Mouse (Mus musculus) liver, postnatal 0 days (tissue): ENCODE data around the gene Ier2.

ENCODE experiments used
- CTCF ChIP-seq: sonication (generic); IDR thresholded peaks from 2 replicates; pipeline ENCODE4 v1.5.1; 2016; ENCODE audit warnings: antibody characterized with exemption, low read depth
- EP300 ChIP-seq: IDR thresholded peaks from 2 replicates; pipeline ENCODE4 v1.6.1; 2016; ENCODE audit warnings: antibody characterized with exemption, low read depth, mild to moderate bottlenecking

DNA sequence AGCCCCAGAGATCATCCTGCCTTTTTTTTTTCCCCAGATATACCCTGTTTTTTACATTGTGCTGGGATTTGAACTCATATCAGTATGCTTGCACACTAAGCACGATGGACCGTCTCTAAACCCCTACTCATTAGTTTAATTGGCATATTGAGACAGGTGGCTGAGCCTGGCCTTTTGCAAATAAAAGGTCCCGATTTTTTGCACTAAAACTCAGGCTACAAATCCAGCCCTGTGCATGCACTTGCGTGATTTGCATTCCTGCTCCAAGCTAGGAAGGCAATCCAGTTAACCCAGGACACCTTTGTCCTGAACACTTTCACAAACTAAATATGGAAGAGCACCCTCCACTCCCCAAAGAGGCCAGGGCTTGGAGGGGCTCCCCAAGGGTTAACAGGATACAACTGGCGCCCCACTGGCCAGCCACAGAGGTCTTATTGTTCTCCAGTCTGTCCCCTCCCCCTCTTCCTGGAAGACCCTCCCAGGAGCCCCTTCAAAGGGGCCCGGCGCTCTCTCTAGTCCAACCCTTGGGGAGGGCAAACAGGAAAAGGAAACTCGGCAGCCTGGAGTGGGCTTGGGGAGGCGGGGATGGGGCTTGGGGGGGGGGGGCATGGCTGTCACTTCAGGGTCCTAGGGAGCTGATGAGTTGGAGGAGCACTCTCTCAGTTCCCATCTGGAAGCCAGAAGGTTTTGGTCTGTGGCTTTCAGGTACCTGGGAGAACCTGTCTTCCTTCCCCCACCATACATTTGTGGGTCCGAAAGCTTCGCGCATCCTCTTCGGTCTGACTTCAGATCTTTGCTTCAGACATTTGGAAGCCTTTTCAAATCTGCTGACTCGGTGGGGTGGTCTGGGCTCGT is 7.1 kb downstream of the Ier2 start:
- TF ChIP-seq EP300 (no peak), CTCF (no peak)
